Mouse (Mus musculus): ENCODE measurements around the gene Pak7.

The Pak7 gene

GRCm38 (mm10) chr2:136175030-136175429 is 212.7 kb downstream of the Pak7 start:
- no peak for DNase-seq (ENCODE audit: extremely low spot score)

GRCm38 (mm10) chr2:136150752-136151151 is 237.0 kb downstream of the Pak7 start:
- no peak for DNase-seq (ENCODE audit: extremely low spot score)

GRCm38 (mm10) chr2:136149530-136149929 is 238.2 kb downstream of the Pak7 start:
- DNase-seq (ENCODE audit: extremely low spot score): peak; percentile 48

- peak; percentile 81 for DNase-seq (ENCODE audit: extremely low spot score)
Measured at GRCm38 (mm10) chr2:136148999-136149398, 238.8 kb downstream of the Pak7 start.

GRCm38 (mm10) chr2:136140807-136141206 is 247.0 kb downstream of the Pak7 start:
- no peak for DNase-seq (ENCODE audit: extremely low spot score)

- peak; percentile 45 for DNase-seq (ENCODE audit: extremely low spot score)
Measured at GRCm38 (mm10) chr2:136139159-136140069, 248.4 kb downstream of the Pak7 start.

- no peak for DNase-seq (ENCODE audit: extremely low spot score)
Measured at GRCm38 (mm10) chr2:136138451-136138850, 249.3 kb downstream of the Pak7 start.

- DNase-seq (ENCODE audit: extremely low spot score): peak; percentile 26
Measured at GRCm38 (mm10) chr2:136121867-136122266, 265.9 kb downstream of the Pak7 start.

- DNase-seq (ENCODE audit: extremely low spot score): no peak
Measured at GRCm38 (mm10) chr2:136118006-136118405, 269.8 kb downstream of the Pak7 start.

- DNase-seq (ENCODE audit: extremely low spot score): no peak
Measured at GRCm38 (mm10) chr2:136113374-136113773, 274.4 kb downstream of the Pak7 start.

- no peak for DNase-seq (ENCODE audit: extremely low spot score)
Measured at GRCm38 (mm10) chr2:136109038-136109363, 278.8 kb downstream of the Pak7 start.

- peak; percentile 49 for DNase-seq (ENCODE audit: extremely low spot score)
Measured at GRCm38 (mm10) chr2:136108124-136109037, 279.4 kb downstream of the Pak7 start.

GRCm38 (mm10) chr2:136107597-136107996 is 280.2 kb downstream of the Pak7 start:
- peak; percentile 39 for DNase-seq (ENCODE audit: extremely low spot score)

- DNase-seq (ENCODE audit: extremely low spot score): no peak
Measured at GRCm38 (mm10) chr2:136097143-136097542, 290.6 kb downstream of the Pak7 start.

- no peak for DNase-seq (ENCODE audit: extremely low spot score)
Measured at GRCm38 (mm10) chr2:136095978-136096377, 291.8 kb downstream of the Pak7 start.

GRCm38 (mm10) chr2:136064356-136064755 is 323.4 kb downstream of the Pak7 start:
- no peak for DNase-seq (ENCODE audit: extremely low spot score)

- peak; percentile 23 for DNase-seq (ENCODE audit: extremely low spot score)
Measured at GRCm38 (mm10) chr2:136059029-136059669, 328.6 kb downstream of the Pak7 start.

- peak; percentile 24 for DNase-seq (ENCODE audit: extremely low spot score)
Measured at GRCm38 (mm10) chr2:136058398-136058797, 329.4 kb downstream of the Pak7 start.

- peak; percentile 36 for DNase-seq (ENCODE audit: extremely low spot score)
Measured at GRCm38 (mm10) chr2:136057861-136058331, 329.9 kb downstream of the Pak7 start.

GRCm38 (mm10) chr2:136051688-136052289 is 336.0 kb downstream of the Pak7 start, which contains the start of gene Lamp5:
Gene Lamp5 (plus strand): TSS chr2:136052239.
- peak; percentile 18 for DNase-seq (ENCODE audit: extremely low spot score)
